Mouse (Mus musculus) cerebellum, adult 2 months (tissue): ENCODE results near the gene Lnx2.

Experiments used
- CTCF ChIP-seq: fragments of 200-500 bp; IDR thresholded peaks from 2 replicates; pipeline ENCODE4 v1.5.1; 2011; ENCODE audit warnings: low read depth, mild to moderate bottlenecking, control low read depth, low read length, moderate library complexity, borderline replicate concordance; ENCODE audit not compliant: insufficient read depth
- POLR2A ChIP-seq: fragments of 200-500 bp; IDR thresholded peaks from 2 replicates; pipeline ENCODE4 v1.6.1; 2011; ENCODE audit warnings: low read length, control low read depth, borderline replicate concordance; ENCODE audit not compliant: insufficient read depth

- TF ChIP-seq CTCF (no peak), POLR2A (no peak)
Observed at GRCm38 (mm10) chr5:147036028-147036427, 40.4 kb downstream of the Lnx2 start.
